Mouse (Mus musculus): ENCODE measurements at regions not wholly inside any gene's neighbourhood (a gene's known extent, or its start where the extent isn't known, plus 50 kb on each side); places are given as distances from the start of the nearest gene placed in this dataset.

GRCm38 (mm10) chr2:75758277-75758676, 53.8 kb upstream of the Nfe2l2 start:
- no peak for TF ChIP-seq CTCF (IDR thresholded peaks at IDR 0.05; ENCODE audit: extremely low read depth, insufficient read depth, low read length)
- no peak for TF ChIP-seq POLR2A (IDR thresholded peaks at IDR 0.05; ENCODE audit: extremely low read depth, insufficient read depth, low read length)

Measured in cortical plate, adult 2 months (tissue).